Comparison of ENCODE assay signal across 17 mouse cellular contexts in the genomic region with DNA sequence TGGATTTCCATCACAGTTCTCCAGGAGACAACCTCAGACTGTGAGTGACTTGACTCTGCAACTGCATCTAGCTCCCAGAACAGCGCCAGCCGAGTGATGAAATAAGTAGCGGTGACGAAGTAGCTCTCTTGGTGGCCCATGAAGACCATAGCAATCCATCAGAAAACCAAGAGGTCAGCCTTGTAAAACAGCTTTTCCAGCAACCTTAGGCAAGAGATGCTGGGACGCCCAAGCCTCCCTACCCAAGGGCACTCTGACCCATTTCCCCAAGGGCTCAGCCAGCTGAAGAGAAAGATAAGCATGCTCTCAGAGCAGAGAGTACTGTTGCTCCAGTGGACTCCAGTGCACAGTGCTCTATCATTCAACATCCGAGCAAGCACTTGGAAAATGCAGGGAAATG.
DNase-seq lines count a peak whose midpoint lies in the region; ATAC-seq and TF ChIP-seq lines count a peak whose summit lies in the region.
"Had no signal": no experiment of that assay in that cellular context is flagged by ENCODE, and none has a peak within 500 bp of the region (broad histone marks: within the 10 kb centered on the region; RNA-seq: fewer than 3 reads in every experiment).

No protein-coding gene starts in this region.

- no peak overlapping the region for H3K9ac ChIP-seq in hindbrain, postnatal 0 days (replicated peaks; ENCODE audit: low read length)
- H3K9ac ChIP-seq in ES-E14 (ENCODE audit: insufficient read depth, low read depth, low read length, poor library complexity, severe bottlenecking) = no peak overlapping the region
- H3K9ac ChIP-seq: forebrain, embryonic 15.5 days; heart, embryonic 12.5 days; hindbrain, embryonic 12.5 days had no signal

- peak overlapping the region; percentile 2; the same call in 1 of the 2 replicates for H3K27ac ChIP-seq in hindbrain, embryonic 10.5 days
- H3K27ac ChIP-seq in hindbrain, postnatal 0 days = no peak overlapping the region
- H3K27ac ChIP-seq in ES-E14 (ENCODE audit: insufficient read depth, low read depth, low read length, poor library complexity, severe bottlenecking) = peak overlapping the region; percentile 67
- 0 out of 2 replicates have a peak overlapping the region, but pooled peaks have one; percentile 30 for H3K27ac ChIP-seq in embryonic facial prominence, embryonic 10.5 days (replicated peaks)
- H3K27ac ChIP-seq: forebrain, embryonic 15.5 days; hindbrain, embryonic 12.5 days had no signal

- no peaks in the 10 kb centered on the region for H3K27me3 ChIP-seq in hindbrain, embryonic 10.5 days (ENCODE audit: insufficient read depth, poor library complexity, severe bottlenecking)
- no peaks in the 10 kb centered on the region for H3K27me3 ChIP-seq in hindbrain, postnatal 0 days (ENCODE audit: insufficient read depth, low read length)
- no peaks in the 10 kb centered on the region for H3K27me3 ChIP-seq in embryonic facial prominence, embryonic 10.5 days (replicated peaks; ENCODE audit: low read depth, poor library complexity, severe bottlenecking)
- H3K27me3 ChIP-seq: forebrain, embryonic 15.5 days; heart, embryonic 12.5 days; hindbrain, embryonic 12.5 days had no signal

- 83% methylated on average over 6 of the region's 6 CpGs for WGBS in hindbrain, embryonic 10.5 days
- WGBS in hindbrain, postnatal 0 days = 84% methylated on average over 6 of the region's 6 CpGs
- 95% methylated on average over 6 of the region's 6 CpGs for WGBS in embryonic facial prominence, embryonic 10.5 days

- no peak overlapping the region for H3K4me2 ChIP-seq in hindbrain, postnatal 0 days (ENCODE audit: low read depth, low read length)
- H3K4me2 ChIP-seq: forebrain, embryonic 15.5 days; heart, embryonic 12.5 days; hindbrain, embryonic 12.5 days had no signal

- H3K36me3 ChIP-seq in hindbrain, embryonic 10.5 days = peaks cover 28% of the 10 kb centered on the region
- no peaks in the 10 kb centered on the region for H3K36me3 ChIP-seq in hindbrain, postnatal 0 days (ENCODE audit: insufficient read depth, low read length)
- H3K36me3 ChIP-seq in ES-E14 (ENCODE audit: control insufficient read depth, insufficient read depth, low read length, poor library complexity, severe bottlenecking) = peaks cover 5% of the 10 kb centered on the region
- H3K36me3 ChIP-seq in embryonic facial prominence, embryonic 10.5 days (replicated peaks) = peaks cover 48% of the 10 kb centered on the region
- H3K36me3 ChIP-seq: forebrain, embryonic 15.5 days had no signal

- DNase-seq in hindbrain, embryonic 10.5 days (ENCODE audit: low spot score) = no peak
- no peak for DNase-seq in hindbrain, postnatal 0 days (ENCODE audit: low spot score)
- no peak for DNase-seq in ES-E14 (ENCODE audit: low read depth, low spot score)
- peak; percentile 58 for DNase-seq in adrenal gland, postnatal 10 days
- no peak for DNase-seq in embryonic facial prominence, embryonic 10.5 days (ENCODE audit: low spot score)
- no peak for DNase-seq in left cerebral cortex, adult 8-10 months (ENCODE audit: low spot score in 2 of 2)
- no peak for DNase-seq in cerebellum, adult 9-10 months
- DNase-seq in urinary bladder, adult 2 months (ENCODE audit: low spot score) = no peak
- DNase-seq: cerebellum, adult 11 months; cerebellum, adult 8-10 months; cerebellum, postnatal 25 days; gastrocnemius, postnatal 14 days; heart, postnatal 36 days; kidney, adult 11 months had no signal

- no peak for TF ChIP-seq CTCF in hindbrain, postnatal 0 days (IDR thresholded peaks at IDR 0.05; ENCODE audit: low read depth)

- no peak for ATAC-seq in hindbrain, postnatal 0 days
- ATAC-seq: forebrain, embryonic 15.5 days had no signal

- H3K4me3 ChIP-seq in hindbrain, embryonic 10.5 days = no peak overlapping the region
- no peak overlapping the region for H3K4me3 ChIP-seq in hindbrain, postnatal 0 days (ENCODE audit: low read length)
- no peak overlapping the region for H3K4me3 ChIP-seq in ES-E14 (ENCODE audit: insufficient read depth in 1 of 2, low read depth in 1 of 2, low read length in 2 of 2, poor library complexity in 1 of 2, severe bottlenecking in 1 of 2)
- no peak overlapping the region for H3K4me3 ChIP-seq in embryonic facial prominence, embryonic 10.5 days
- H3K4me3 ChIP-seq: forebrain, embryonic 15.5 days; heart, embryonic 12.5 days; hindbrain, embryonic 12.5 days had no signal

- H3K4me1 ChIP-seq in hindbrain, embryonic 10.5 days (replicated peaks) = peaks cover 20% of the 10 kb centered on the region
- no peaks in the 10 kb centered on the region; the same call in 1 of the 2 replicates for H3K4me1 ChIP-seq in hindbrain, postnatal 0 days (ENCODE audit: insufficient read depth, low read length)
- H3K4me1 ChIP-seq in ES-E14 (ENCODE audit: control insufficient read depth in 2 of 2, insufficient read depth in 2 of 2, low read length in 2 of 2, poor library complexity in 1 of 2) = peaks cover 6 to 9% of the 10 kb centered on the region in 2 experiments
- no peaks in the 10 kb centered on the region for H3K4me1 ChIP-seq in embryonic facial prominence, embryonic 10.5 days

- no peaks in the 10 kb centered on the region for H3K9me3 ChIP-seq in hindbrain, embryonic 10.5 days
- H3K9me3 ChIP-seq in hindbrain, postnatal 0 days (ENCODE audit: low read length) = no peaks in the 10 kb centered on the region
- H3K9me3 ChIP-seq in ES-E14 (ENCODE audit: control insufficient read depth, insufficient read depth, low read depth, low read length) = no peaks in the 10 kb centered on the region
- no peaks in the 10 kb centered on the region for H3K9me3 ChIP-seq in embryonic facial prominence, embryonic 10.5 days
- H3K9me3 ChIP-seq: forebrain, embryonic 15.5 days; heart, embryonic 12.5 days; hindbrain, embryonic 12.5 days had no signal

- in situ Hi-C loops in ES-E14 (cut with MboI; ENCODE audit: low sequenced_read_pairs in 2 of 2, unreplicated experiment in 2 of 2) = no loop called here

TF ChIP-seq in ES-E14, 5 proteins besides CTCF, POLR2A, EP300 and RAD21:
- TF ChIP-seq HCFC1 (IDR thresholded peaks at IDR 0.05; ENCODE audit: borderline replicate concordance, insufficient read depth, low read length) = no peak
- TF ChIP-seq CHD2 (IDR thresholded peaks at IDR 0.05; ENCODE audit: low read depth, low read length) = no peak
- TF ChIP-seq ZC3H11A (IDR thresholded peaks at IDR 0.05; ENCODE audit: borderline replicate concordance, low read depth, low read length) = no peak
- TF ChIP-seq ZNF384 (IDR thresholded peaks at IDR 0.05; ENCODE audit: low read depth, low read length) = no peak
- TF ChIP-seq MAFK (IDR thresholded peaks at IDR 0.05; ENCODE audit: insufficient read depth, low read depth, low read length) = no peak
TF ChIP-seq in ES-E14: peak in this region for 0.
